Mouse (Mus musculus): ENCODE data around the gene Nectin2.

Nectin2 gene

GRCm38 (mm10) chr7:19710650-19711049, 39.6 kb downstream of the Nectin2 start:
- DNase-seq (ENCODE audit: low spot score in 2 of 2) = no peak

GRCm38 (mm10) chr7:19705271-19705670, 45.0 kb downstream of the Nectin2 start:
- no peak for DNase-seq (ENCODE audit: low spot score in 2 of 2)

DNA sequence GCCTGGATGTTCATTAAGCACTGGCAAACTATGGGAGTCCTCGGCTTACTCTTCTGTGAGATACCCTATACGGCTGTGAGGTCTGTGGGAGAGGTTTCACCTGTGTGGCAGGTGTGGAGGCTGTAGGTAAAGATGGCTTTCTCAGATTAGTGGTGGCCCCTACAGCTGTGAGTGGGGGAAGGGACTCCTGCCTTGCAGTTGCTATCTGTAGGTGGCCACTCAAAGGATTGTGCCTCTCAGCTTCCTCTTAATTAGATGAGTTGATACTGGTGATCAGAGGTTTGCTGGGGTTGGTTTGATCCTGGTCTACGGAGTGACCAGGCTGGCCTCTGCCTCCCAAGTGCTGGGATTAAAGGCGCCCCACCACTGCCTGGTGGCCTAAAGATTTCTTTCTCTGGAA, 45.8 kb downstream of the Nectin2 start:
- no peak for DNase-seq (ENCODE audit: low spot score in 2 of 2)

GRCm38 (mm10) chr7:19702859-19703555, 47.3 kb downstream of the Nectin2 start:
- no peak for DNase-seq (ENCODE audit: low spot score in 2 of 2)

DNA sequence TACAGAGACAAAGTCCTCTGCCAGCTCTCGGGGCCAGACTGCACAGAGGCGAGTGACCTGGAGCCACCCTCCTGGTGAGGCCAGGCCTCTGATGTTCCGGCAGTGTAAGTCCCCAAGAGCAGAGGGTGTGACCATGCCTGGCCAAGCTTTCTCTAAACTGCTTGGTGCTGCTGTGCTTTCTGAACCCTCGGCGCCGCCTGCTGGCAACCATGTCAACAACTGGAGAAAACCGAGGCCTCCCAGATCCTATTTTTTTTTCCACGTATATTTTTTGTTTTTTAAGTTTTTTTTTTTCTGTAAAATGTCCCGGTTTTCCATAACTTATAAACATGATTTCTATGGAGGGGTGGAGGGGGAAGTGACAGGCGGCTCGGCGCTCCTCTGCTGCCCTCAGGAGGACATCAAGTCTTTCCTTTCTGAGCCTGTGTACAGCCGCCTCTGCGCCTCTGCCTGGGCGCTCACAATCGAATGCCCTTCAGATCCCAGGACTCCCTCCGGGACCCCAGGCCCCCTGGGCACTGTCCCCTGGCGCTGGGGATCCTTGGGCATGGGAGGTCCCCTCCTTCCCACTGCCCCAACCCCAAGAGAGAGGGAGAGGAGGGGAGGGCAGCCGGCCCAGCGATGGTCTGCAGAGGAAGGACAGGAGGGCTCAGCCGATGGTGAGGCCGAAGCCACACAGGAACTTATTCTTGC, 49.1 kb downstream of the Nectin2 start:
- no peak for DNase-seq (ENCODE audit: low spot score in 2 of 2)

GRCm38 (mm10) chr7:19700299-19701068, 49.8 kb downstream of the Nectin2 start:
- DNase-seq (ENCODE audit: low spot score in 2 of 2) = no peak

- DNase-seq (ENCODE audit: low spot score in 2 of 2) = no peak
Observed at GRCm38 (mm10) chr7:19699827-19700148, 50.5 kb downstream of the Nectin2 start.

GRCm38 (mm10) chr7:19698907-19699826, 51.1 kb downstream of the Nectin2 start, which contains the start of gene Apoe:
Apoe (minus strand) TSS chr7:19699188.
- peak in 1 of 2 experiments; percentile 73 for DNase-seq (ENCODE audit: low spot score in 2 of 2)

DNA sequence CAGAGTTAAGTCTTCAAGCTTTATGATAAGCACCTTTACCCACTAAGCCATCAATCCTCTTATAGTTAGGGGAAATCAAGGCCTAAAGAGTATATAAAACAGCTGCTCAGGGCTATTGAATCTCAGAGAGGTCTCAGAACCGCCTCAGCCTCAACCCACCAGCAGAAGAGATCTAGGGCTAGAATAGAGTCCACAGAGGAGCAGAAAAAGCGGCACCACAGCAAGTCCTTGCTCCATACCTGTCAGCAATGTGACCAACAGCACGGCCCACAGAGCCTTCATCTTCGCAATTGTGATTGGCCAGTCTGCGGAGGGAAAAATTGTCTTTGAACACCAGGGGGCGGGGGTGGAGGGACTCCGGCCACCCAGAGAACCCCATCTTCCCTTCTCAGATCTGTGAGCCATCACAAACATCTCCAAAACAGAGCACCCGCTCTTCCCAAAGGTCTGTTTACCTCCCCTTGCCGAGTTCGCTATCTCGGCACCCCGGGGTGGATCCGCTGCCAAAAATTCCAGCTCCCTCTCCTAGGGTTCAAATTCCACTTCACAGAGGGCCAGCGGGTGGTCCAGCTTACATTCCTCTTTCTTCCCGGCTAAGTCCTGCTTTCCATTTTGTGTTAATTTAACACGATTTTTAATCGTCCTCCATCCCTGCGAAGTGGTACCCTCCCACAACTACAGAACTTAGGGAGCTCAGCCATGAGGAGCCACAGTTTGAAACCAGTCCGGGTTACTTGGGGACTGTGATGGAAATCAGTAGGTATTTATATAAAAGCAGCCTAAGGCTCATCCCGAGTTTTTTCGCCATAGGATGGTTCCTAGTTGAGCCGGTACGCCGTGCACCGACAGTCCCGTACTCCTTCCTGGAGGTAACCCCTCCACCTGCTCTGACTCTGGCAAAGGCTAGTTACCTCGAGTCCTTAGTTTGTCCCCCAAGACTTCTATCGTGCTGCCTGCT, 52.1 kb downstream of the Nectin2 start:
- no peak for DNase-seq (ENCODE audit: low spot score in 2 of 2)

DNA sequence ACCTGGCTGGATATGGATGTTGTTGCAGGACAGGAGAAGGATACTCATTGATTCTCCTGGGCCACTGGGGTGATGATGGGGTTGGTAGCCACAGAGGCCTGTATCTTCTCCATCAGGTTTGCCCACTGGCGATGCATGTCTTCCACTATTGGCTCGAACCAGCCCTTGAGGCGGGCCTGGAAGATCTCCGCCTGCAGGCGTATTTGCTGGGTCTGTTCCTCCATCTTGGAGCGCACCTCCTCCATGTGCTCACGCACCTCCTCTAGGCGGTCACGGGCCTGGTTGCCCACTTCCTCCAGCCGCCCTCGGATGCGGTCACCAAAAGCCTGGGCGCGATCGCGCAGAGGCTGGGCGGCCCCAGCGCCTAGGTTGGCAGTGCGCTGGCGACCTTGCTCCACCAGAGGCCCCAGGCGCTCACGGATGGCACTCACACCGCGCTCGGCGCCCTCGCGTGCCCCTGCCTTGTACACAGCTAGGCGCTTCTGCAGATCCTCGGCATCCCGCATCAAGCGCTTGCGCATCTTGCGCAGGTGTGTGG, 53.9 kb downstream of the Nectin2 start:
- no peak for DNase-seq (ENCODE audit: low spot score in 2 of 2)

DNA sequence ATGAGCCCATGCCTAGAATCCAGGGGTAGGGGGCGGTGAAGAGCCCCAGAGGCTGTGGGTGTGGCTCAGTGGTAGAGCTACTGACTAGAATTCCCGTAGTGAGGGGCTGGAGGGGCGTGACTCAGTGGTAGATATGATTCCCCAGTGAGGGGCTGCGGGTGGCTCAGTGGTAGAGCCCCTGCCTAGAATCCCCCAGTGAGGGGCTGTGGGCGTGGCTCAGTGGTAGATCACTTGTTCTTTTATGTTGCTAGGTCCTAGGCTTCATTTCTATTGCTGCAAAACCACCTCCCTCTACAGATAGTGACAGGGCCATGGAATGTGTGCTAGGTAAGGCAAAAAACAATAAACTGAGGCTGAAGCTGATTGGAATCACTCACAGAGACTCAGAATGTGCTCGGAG, 54.4 kb downstream of the Nectin2 start:
- DNase-seq (ENCODE audit: low spot score in 2 of 2) = no peak

DNA sequence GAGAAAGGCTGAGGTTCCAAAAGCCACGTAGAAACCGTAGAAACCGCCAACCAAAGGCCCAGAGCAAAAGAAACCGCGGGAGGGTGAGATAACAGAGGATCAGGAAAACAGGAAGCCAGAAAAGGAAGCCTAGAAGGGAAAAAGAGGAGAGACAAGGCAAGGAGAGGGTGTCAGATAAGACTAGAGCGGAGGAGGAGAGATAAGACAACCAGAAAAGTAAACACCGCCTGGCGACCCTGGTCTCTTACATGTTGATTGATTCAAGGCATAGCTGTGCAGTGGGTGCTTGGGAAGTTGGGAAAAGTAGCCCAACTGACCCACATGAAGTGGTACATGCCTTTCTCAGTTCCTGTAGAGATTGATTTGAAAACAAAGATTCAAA, 55.1 kb downstream of the Nectin2 start:
- no peak for DNase-seq (ENCODE audit: low spot score in 2 of 2)

- no peak for DNase-seq (ENCODE audit: low spot score in 2 of 2)
Observed at GRCm38 (mm10) chr7:19694336-19695212, 55.7 kb downstream of the Nectin2 start.

DNA sequence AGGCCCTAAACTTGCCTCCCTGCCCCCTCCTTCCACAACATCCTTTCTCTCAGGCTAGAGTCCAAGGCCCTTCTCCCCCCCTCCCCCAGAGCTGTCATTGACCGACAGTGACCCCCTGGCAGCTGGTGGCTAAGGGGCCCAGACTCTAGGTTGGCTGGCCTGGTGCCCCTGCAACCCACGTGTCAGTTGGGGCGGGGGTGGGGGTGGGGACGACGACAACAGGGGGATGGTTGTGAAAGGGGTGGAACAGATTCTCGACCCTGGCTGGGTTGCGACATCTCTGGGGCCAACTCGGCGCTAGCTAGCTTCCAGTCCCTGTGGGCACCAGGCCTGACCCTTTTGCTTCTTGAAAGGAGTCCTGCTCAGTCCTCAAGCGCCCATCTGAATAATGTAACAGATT, 56.9 kb downstream of the Nectin2 start:
- no peak for DNase-seq (ENCODE audit: low spot score in 2 of 2)

- no peak for DNase-seq (ENCODE audit: low spot score in 2 of 2)
Observed at GRCm38 (mm10) chr7:19691873-19692865, 58.1 kb downstream of the Nectin2 start, which contains the start of gene Apoc1. Apoc1 (minus strand) TSS chr7:19692660.

DNA sequence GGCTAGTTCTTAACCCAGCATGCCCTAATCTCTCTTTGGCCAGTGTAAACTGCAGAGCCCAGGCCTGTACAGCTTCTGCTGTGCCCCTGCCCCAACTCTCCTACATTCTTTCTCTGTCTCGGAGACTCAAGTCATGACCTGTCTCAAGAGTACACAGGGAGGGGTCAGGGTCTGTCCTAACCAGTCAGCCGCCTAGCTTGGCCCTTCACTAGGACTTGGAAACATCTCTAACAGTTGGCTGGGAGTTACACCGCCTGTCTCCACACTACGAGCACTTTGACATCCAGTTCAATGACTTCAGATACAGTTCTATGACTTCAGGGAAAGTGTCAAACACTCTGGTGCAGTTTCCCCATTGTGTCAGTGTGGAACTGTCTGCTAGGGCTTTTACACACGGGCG, 58.8 kb downstream of the Nectin2 start:
- no peak for DNase-seq (ENCODE audit: low spot score in 2 of 2)

GRCm38 (mm10) chr7:19690845-19691244, 59.4 kb downstream of the Nectin2 start:
- DNase-seq (ENCODE audit: low spot score in 2 of 2) = no peak

DNA sequence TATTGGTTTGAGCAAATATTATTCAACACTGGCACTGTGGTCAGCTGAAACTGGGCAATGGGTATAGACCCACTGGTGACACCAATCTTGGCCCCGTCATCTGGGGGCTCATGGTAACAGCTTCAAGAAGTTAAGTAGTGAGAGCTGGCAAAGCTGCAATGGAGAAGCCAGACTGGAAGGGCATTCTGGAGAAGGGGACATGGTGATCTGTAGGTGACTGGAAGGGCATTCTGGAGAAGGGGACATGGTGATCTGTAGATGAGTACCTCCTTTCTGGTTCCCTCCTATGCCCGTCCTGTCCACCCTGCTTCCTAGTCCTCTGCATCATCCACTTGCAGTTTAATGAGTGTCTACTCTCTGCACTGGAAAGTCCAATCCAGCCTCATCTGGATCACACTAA, 61.7 kb downstream of the Nectin2 start:
- no peak for DNase-seq (ENCODE audit: low spot score in 2 of 2)
